Mouse (Mus musculus) mouse trophoblast stem cell (cell line): ENCODE data around the gene Spcs3.

ENCODE experiments used
- in situ Hi-C, 2 experiments: fragments of 300-500 bp; cut with MseI, MboI; formaldehyde crosslinking; loops; 2 replicates in 1 of 2; 3 replicates in 1 of 2; pipeline ENCODE4 v1.15.1; 2025

The Spcs3 gene

DNA sequence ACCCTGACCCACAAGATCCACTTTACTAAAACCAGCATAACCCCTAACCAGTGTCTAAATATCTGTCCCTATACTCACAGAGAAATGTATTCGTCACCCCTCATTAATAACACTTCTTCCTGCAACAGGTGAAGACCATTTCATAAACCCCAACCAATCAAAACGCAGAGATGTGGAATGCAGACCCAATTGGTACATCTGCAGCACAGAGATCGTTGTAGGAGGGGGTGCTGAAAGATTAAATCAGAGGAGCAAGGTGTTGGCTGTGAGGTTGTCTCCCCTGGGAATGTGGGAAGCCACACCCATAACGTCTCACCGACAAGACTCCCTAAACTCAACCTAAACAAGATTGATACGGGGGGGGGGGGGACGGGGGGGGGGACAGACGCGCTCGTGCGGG, 21.0 kb downstream of the Spcs3 start:
- in situ Hi-C loops = loop anchor here (5.0 to 10.0 kb wide), 2 partner anchors 153 to 156 kb away; no protein-coding TSS in a partner anchor

DNA sequence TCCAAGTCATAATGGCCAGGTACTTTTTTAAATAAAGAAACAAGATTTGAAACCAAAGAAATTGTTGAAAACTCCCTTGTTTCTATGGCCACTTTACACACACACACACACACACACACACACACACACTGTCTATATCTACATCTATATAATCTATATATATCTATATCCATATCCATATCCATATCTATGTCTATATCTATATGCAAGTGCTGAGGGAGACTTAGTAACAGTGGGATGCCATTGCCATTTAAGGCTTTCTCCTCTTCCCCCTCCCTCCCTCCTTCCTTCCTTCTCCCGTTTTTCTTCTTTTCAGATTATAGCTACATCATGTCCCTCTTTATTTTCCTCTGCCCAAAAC, 21.7 kb downstream of the Spcs3 start:
- in situ Hi-C loops = loop anchor here (5.0 to 10.0 kb wide), 2 partner anchors 154 to 157 kb away; no protein-coding TSS in a partner anchor

DNA sequence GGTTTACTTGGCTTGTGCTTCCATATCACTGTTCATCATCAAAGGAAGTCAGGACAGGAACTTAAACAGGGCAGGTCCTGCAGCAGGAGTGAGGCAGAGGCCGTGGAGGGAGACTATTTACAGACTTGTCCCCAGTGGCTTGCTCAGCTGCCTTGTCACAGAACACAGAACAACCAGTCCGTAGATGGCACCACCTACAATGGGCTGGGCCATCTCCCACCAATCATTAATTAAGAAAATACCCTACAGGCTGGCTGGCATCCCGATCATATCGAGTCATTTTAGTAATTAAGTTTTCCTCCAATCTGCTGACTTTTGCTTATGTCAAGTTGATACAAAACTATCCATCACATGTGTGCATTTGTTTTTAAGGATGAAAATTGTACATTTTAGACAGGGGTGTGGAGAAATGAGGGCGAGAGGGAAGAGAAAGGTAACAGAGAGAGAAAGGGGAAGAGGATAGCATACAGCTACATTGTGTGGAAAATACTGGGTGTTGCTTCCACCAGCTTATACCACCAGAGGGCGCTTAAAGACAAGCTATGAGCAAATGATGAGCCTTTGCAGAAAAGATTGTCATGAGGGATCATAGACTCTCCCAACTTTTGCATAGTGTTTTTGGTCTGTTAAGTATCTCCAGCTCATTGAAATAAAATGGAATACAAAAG, 22.2 kb downstream of the Spcs3 start:
- in situ Hi-C loops = loop anchor here (5.0 to 10.0 kb wide), 2 partner anchors 155 to 157 kb away; no protein-coding TSS in a partner anchor

DNA sequence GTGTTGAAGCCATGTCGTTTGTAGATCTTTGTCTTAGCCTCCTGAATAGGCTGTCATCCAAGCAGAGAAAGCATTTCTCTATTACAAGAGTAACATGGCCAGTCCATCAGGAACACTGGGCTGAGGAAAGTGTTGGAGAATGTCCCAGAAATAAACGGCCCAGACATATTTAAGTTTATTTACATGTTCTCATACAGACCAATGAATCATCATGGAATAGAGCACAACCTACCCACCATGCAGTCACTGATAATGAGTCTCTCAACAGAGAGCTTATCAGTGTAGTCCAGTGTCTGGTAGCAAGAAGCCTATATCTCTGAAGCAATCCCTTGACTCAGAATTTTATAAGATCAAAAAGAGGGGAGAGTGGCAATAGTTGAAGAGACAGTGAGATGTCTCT, 24.7 kb downstream of the Spcs3 start:
- in situ Hi-C loops = loop anchor here (5.0 to 10.0 kb wide), 2 partner anchors 157 to 160 kb away; no protein-coding TSS in a partner anchor

DNA sequence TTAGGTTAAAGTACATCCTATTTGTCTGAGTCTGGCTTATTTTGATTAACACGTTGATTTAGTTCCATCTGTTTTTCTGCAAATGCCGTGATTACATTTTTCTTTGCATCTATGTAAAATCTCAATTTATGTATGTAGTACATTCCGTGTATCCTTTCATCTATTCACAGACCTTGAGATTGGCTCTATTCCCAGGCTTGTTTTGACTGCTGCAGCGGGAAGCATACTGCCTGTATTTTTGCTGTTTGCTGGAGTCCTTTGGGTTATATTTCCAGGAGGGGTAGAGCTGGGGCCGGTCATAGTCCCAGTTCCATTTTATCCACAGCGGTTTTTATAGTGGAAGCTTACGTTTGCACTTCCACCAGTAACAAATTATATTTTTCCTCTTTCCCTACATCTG, 26.7 kb downstream of the Spcs3 start:
- in situ Hi-C loops = loop anchor here in 1 of 2 experiments (10.0 kb wide), 1 partner anchor 162 kb away; no protein-coding TSS in a partner anchor

DNA sequence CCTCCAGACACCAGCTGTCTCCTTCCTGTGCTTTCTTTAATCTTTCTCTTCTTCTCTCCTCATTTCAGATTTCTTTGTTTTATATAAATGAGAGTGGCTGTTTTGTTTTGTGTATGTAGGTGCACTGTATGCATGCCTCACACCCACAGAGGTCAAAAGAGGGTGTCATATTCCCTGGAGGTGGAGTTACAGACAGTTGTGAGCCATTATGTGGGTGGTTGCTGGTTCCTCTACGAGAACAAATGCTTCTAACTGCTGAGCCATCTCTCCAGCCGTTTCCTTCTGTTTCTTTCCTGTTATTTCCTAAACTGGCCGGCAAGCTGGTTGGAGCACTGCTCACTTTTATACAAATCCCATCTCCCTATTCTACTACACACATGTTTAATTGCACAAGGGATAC, 35.9 kb downstream of the Spcs3 start:
- in situ Hi-C loops = loop anchor here (10.0 to 25.0 kb wide), 3 partner anchors 407 to 632 kb away; partner anchors contain the start of gene Vegfc (in 1 of the 2)

DNA sequence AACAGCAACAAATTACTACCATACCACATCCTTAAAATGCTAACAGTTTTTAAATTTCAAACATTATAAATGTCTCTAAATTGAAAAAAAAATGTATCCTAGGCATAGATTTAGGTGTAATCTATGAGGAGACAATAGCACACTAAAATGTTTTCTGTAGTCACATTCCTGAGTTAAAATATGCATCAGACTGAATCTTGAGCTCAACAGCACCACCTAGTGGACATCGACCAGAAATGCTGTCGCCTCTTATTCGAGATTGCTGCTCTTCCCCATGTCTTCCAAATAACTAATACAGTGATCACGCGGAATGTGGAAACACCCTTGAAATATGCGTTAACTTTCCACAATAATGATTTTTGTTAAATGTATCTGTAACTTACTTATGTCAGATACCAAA, 36.7 kb downstream of the Spcs3 start:
- in situ Hi-C loops = loop anchor here (10.0 to 25.0 kb wide), 3 partner anchors 406 to 631 kb away; partner anchors contain the start of gene Vegfc (in 1 of the 2)

DNA sequence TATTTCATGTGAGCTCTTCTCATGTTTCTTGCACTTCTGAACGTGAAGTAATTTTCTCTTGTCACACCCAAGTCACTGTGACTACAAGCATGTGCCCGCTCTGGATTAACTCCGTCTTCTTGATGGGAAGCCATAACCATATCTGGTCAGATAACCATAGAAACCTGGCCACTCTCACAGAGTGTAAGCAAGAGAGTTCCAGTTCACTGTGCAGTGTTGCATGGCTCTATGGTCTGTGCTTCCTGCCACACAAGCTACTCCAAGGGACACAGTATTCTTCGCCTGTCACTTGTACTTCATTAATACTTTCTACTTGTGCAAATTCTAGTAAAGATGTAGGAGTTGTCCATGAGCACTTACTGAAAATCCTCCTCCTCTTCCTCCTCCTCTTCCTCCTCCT, 37.9 kb downstream of the Spcs3 start:
- in situ Hi-C loops = loop anchor here (10.0 to 25.0 kb wide), 3 partner anchors 405 to 630 kb away; partner anchors contain the start of gene Vegfc (in 1 of the 2)

DNA sequence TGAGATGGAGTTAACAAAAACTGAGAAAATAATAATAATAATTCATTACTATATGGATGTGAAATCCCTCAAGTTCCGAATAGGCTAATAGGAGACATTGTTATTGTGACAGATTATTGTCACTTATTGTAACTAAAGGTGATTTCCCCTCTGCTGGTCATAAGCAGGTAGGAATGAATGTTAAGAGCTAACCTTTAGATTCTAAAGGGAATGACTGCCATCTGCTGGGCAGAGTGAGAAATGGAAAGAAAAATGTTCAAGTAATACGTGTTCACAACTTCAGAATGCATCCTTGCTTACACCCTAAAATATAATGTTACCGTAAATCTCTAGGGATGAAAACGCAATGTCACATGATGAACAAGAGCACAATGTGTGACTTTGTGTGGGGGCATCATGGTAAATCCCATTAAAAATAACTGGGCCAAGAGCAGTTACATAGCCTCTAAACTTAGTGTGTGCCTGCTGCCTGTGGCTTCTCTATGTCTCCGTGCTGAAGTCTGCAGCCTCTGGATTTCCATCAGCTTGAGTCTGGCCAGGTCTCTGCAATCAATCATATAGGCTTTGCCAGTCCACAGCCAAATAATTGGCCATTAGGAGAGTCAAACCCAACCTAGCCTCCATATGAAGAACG, 38.6 kb downstream of the Spcs3 start:
- in situ Hi-C loops = loop anchor here (10.0 to 25.0 kb wide), 3 partner anchors 404 to 629 kb away; partner anchors contain the start of gene Vegfc (in 1 of the 2)

DNA sequence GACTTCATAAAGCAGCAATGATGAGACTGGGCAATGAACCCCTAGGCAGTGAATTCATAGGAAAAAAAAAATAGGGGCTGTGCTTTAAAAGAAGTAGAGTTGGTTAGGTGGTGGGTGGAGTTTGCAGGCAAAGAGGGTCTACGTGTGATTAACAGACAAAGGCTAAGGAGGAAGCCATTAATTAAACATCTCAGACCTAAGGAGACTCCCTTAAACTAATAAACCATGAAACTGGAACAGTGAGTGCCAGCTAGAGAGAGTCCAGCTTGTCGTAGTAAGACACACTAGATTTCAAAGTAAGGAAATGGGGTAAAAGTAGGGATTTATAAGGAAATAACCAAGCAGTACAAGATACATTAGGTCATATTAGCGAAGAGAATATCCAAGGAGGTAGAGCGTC, 41.4 kb downstream of the Spcs3 start:
- in situ Hi-C loops = loop anchor here in 1 of 2 experiments (25.0 kb wide), 2 partner anchors 401 to 626 kb away; partner anchors contain the start of gene Vegfc

DNA sequence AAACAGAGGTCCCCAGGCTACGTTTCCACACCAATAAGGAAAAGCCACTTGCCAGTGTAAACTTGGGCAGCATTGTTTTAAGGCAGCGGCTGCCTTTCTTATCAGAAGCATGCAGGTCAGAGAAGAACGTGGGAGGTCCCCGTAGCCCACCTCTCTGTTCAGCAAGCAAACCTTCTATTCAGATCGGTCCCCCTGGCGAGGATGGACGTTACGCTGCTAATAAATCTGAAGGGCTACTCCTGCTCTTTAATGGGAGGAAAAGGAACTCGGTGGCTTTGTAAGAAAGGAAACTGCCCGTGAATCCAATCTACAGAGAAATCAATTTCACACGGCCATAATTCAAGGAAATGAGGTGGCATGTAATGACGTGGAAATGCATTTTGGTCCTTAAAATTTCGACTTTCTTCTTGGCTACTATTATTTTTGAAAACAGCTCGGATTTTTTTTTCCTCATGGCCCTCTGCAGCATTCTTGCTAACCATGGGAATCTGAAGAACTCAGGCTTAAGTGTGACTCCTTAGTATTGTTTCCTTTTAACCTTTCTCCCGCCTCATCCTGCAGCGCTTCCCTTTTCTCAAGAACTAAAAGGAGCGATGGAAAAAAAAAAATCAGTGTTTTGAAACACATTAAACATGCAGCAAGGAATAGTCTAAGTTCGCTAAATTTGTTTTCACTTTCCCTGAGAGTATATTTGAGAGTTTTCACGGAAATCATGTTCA, 43.1 kb downstream of the Spcs3 start:
- in situ Hi-C loops = loop anchor here in 1 of 2 experiments (25.0 kb wide), 2 partner anchors 399 to 624 kb away; partner anchors contain the start of gene Vegfc
